ENCODE assay signal across 18 mouse cellular contexts in the genomic region with DNA sequence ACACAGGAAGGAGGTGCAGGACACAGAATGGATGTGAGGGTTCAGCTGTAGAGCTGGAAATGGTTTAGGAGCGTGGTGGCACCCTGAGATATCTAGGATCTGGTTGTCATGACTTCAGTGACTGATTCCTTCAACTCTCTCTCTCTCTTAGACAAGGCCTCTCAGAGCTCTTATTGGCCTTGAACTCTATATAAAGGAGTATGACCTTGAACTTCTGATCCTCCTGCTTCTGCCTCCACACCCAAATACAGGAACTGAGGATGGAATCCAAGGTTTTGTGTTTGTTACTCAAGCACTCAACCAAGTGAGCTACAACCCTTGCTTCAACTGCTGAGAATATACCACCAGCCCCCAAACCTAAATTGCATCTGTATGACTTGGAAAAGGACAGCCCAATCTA. TPM values are rescaled to one million over a fixed set of nuclear protein-coding genes. Genes with fewer than 3 reads are reported as not detected.
"Had no signal": no experiment of that assay in that cellular context is flagged by ENCODE, and none has a peak within 500 bp of the region (broad histone marks: within the 10 kb centered on the region; RNA-seq: fewer than 3 reads in every experiment).

No protein-coding gene starts in this region.

- H3K4me2 ChIP-seq: neural tube, embryonic 12.5 days; neural tube, embryonic 13.5 days; neural tube, embryonic 15.5 days; stomach, embryonic 15.5 days had no signal

- H3K4me1 ChIP-seq: neural tube, embryonic 12.5 days; neural tube, embryonic 15.5 days; stomach, embryonic 15.5 days had no signal

- DNase-seq: retina, postnatal 1 day; right cerebral cortex, adult 18-20 months; right cerebral cortex, postnatal 14 days; right cerebral cortex, postnatal 25 days; right cerebral cortex, postnatal 4 days; spleen, adult 18-20 months; thymus, adult 18-20 months; thymus, postnatal 14 days; thymus, postnatal 25 days; thymus, postnatal 36 days; thymus, postnatal 4 days had no signal

- H3K27me3 ChIP-seq: neural tube, embryonic 12.5 days; neural tube, embryonic 13.5 days; neural tube, embryonic 15.5 days; stomach, embryonic 15.5 days had no signal

- H3K9ac ChIP-seq: neural tube, embryonic 12.5 days; neural tube, embryonic 13.5 days; neural tube, embryonic 15.5 days; stomach, embryonic 15.5 days had no signal

- H3K9me3 ChIP-seq: neural tube, embryonic 12.5 days; neural tube, embryonic 13.5 days; neural tube, embryonic 15.5 days; stomach, embryonic 15.5 days had no signal

- H3K27ac ChIP-seq: neural tube, embryonic 12.5 days; neural tube, embryonic 13.5 days; neural tube, embryonic 15.5 days; stomach, embryonic 15.5 days; stomach, postnatal 0 days had no signal

- H3K36me3 ChIP-seq: neural tube, embryonic 12.5 days; neural tube, embryonic 13.5 days; neural tube, embryonic 15.5 days; stomach, embryonic 15.5 days had no signal

- H3K4me3 ChIP-seq: neural tube, embryonic 12.5 days; neural tube, embryonic 13.5 days; neural tube, embryonic 15.5 days; stomach, embryonic 15.5 days had no signal

RNA-seq across cellular contexts. Expression of a gene that starts 12.0 kb away (rescaled TPM):
- total RNA-seq: neutrophil, adult 5-6 weeks had no signal

RNA-seq across cellular contexts. Expression of a gene that starts 17.9 kb away (rescaled TPM):
- total RNA-seq: neutrophil, adult 5-6 weeks had no signal
- polyA plus RNA-seq: neural tube, embryonic 12.5 days; spleen, adult 2 months had no signal
